Mouse (Mus musculus) kidney, postnatal 4 days (tissue): ENCODE data around the gene Rps3a1.

Experiments
- DNase-seq, 2 experiments: peaks; one replicate each; pipeline ENCODE4 v3.0.0; 2021; ENCODE audit warnings: mixed read lengths in 2 of 2

Gene Rps3a1

GRCm38 (mm10) chr3:86142263-86142933 lies at the start of gene Rps3a1:
TSS of gene Rps3a1 (minus strand) at chr3:86142702.
- peak; percentile 99 for DNase-seq

GRCm38 (mm10) chr3:86187736-86188389 lies 45.4 kb upstream of the Rps3a1 start:
- DNase-seq: no peak

- DNase-seq: no peak
Measured at GRCm38 (mm10) chr3:86184546-86184945, 42.0 kb upstream of the Rps3a1 start.

- no peak for DNase-seq
Measured at GRCm38 (mm10) chr3:86181107-86181506, 38.6 kb upstream of the Rps3a1 start.

GRCm38 (mm10) chr3:86179714-86180113 lies 37.2 kb upstream of the Rps3a1 start:
- DNase-seq: no peak

- no peak for DNase-seq
Measured at GRCm38 (mm10) chr3:86168841-86169425, 26.4 kb upstream of the Rps3a1 start.

- peak in 1 of 2 experiments; percentile 29 for DNase-seq
Measured at GRCm38 (mm10) chr3:86149521-86149920, 7.0 kb upstream of the Rps3a1 start.

GRCm38 (mm10) chr3:86149063-86149462 lies 6.6 kb upstream of the Rps3a1 start:
- DNase-seq: no peak

GRCm38 (mm10) chr3:86143343-86143742 lies 841 bp upstream of the Rps3a1 start:
- DNase-seq: no peak

- DNase-seq: no peak
Measured at GRCm38 (mm10) chr3:86142934-86143317, 424 bp upstream of the Rps3a1 start.

- peak in 1 of 2 experiments; percentile 61 for DNase-seq
Measured at GRCm38 (mm10) chr3:86141886-86142262, 628 bp downstream of the Rps3a1 start.

- peak; percentile 12 to 39 for DNase-seq
Measured at GRCm38 (mm10) chr3:86141366-86141765, 1.1 kb downstream of the Rps3a1 start.

GRCm38 (mm10) chr3:86139660-86140059 lies 2.8 kb downstream of the Rps3a1 start:
- DNase-seq: no peak

- DNase-seq: no peak
Measured at GRCm38 (mm10) chr3:86136936-86137574, 5.4 kb downstream of the Rps3a1 start.

GRCm38 (mm10) chr3:86135886-86136563 lies 6.5 kb downstream of the Rps3a1 start:
- DNase-seq: no peak

- no peak for DNase-seq
Measured at GRCm38 (mm10) chr3:86134939-86135638, 7.4 kb downstream of the Rps3a1 start.

- DNase-seq: peak; percentile 72 to 74
Measured at GRCm38 (mm10) chr3:86129757-86130156, 12.7 kb downstream of the Rps3a1 start.

- no peak for DNase-seq
Measured at GRCm38 (mm10) chr3:86123251-86123746, 19.2 kb downstream of the Rps3a1 start.

GRCm38 (mm10) chr3:86122156-86122555 lies 20.3 kb downstream of the Rps3a1 start:
- DNase-seq: no peak

- DNase-seq: no peak
Measured at GRCm38 (mm10) chr3:86119237-86119932, 23.1 kb downstream of the Rps3a1 start.

GRCm38 (mm10) chr3:86116951-86117350 lies 25.6 kb downstream of the Rps3a1 start:
- DNase-seq: no peak
